Mouse (Mus musculus) urinary bladder, postnatal 25 days (tissue): ENCODE data around the gene Agrp.

Experiments
- DNase-seq: peaks from one replicate; pipeline ENCODE4 v3.0.0; 2022; ENCODE audit warnings: low spot score

The Agrp gene

GRCm38 (mm10) chr8:105518436-105519313 is 118.5 kb downstream of the Agrp start, which contains the start of gene Hsd11b2:
Hsd11b2 (plus strand) TSS chr8:105518755.
- DNase-seq, result no peak

- no peak for DNase-seq
Observed at GRCm38 (mm10) chr8:105517346-105517745, 119.8 kb downstream of the Agrp start.
